Mouse (Mus musculus) c-Kit-positive CD71-negative TER-119-negative erythroid progenitor cells, embryonic 14.5 days (primary cell): Measurements from ENCODE around the gene Zbtb4.

Experiments used
- DNase-seq: peaks from one replicate; pipeline ENCODE4 v3.0.0-alpha.2; 2013; ENCODE audit warnings: low read depth

The Zbtb4 gene

GRCm38 (mm10) chr11:69800392-69801197 is 34.9 kb downstream of the Zbtb4 start:
- no peak for DNase-seq

GRCm38 (mm10) chr11:69801379-69801977 is 35.8 kb downstream of the Zbtb4 start, which contains the start of gene Fgf11:
Fgf11 (minus strand) TSS chr11:69801857.
- DNase-seq: no peak

- DNase-seq: no peak
Measured at GRCm38 (mm10) chr11:69802648-69803105, 37.0 kb downstream of the Zbtb4 start.

- no peak for DNase-seq
Measured at GRCm38 (mm10) chr11:69803328-69803727, 37.6 kb downstream of the Zbtb4 start.

- peak; percentile 56 for DNase-seq
Measured at GRCm38 (mm10) chr11:69803786-69804651, 38.3 kb downstream of the Zbtb4 start.

GRCm38 (mm10) chr11:69804652-69804940 is 38.9 kb downstream of the Zbtb4 start:
- DNase-seq: no peak

GRCm38 (mm10) chr11:69804972-69805909 is 39.5 kb downstream of the Zbtb4 start, which contains the start of gene Tmem102:
Tmem102 (minus strand) TSS chr11:69805624.
- DNase-seq: no peak

- DNase-seq: no peak
Measured at GRCm38 (mm10) chr11:69806378-69806777, 40.7 kb downstream of the Zbtb4 start.

- no peak for DNase-seq
Measured at GRCm38 (mm10) chr11:69807641-69808040, 41.9 kb downstream of the Zbtb4 start.

- DNase-seq: no peak
Measured at GRCm38 (mm10) chr11:69810280-69810679, 44.6 kb downstream of the Zbtb4 start.

- DNase-seq: no peak
Measured at GRCm38 (mm10) chr11:69815155-69815554, 49.4 kb downstream of the Zbtb4 start, which contains the start of gene Gm39566. Gm39566 (minus strand) TSS chr11:69815298.

GRCm38 (mm10) chr11:69816520-69816919 is 50.8 kb downstream of the Zbtb4 start:
- DNase-seq: no peak

- no peak for DNase-seq
Measured at GRCm38 (mm10) chr11:69818365-69818764, 52.7 kb downstream of the Zbtb4 start, which contains the start of gene Spem2. Spem2 (minus strand) TSS chr11:69818465.

- DNase-seq: no peak
Measured at GRCm38 (mm10) chr11:69818871-69819270, 53.2 kb downstream of the Zbtb4 start.

- no peak for DNase-seq
Measured at GRCm38 (mm10) chr11:69822080-69822479, 56.4 kb downstream of the Zbtb4 start, which contains the start of gene Spem1. Spem1 (minus strand) TSS chr11:69822180.

GRCm38 (mm10) chr11:69823456-69823855 is 57.7 kb downstream of the Zbtb4 start:
- DNase-seq: no peak

GRCm38 (mm10) chr11:69828832-69829231 is 63.1 kb downstream of the Zbtb4 start:
- DNase-seq: no peak

GRCm38 (mm10) chr11:69833554-69833953 is 67.8 kb downstream of the Zbtb4 start:
- DNase-seq: no peak
